Mouse (Mus musculus): ENCODE measurements around the gene Mpzl2. TPM values are rescaled to one million over a fixed set of nuclear protein-coding genes. Genes with fewer than 3 reads are reported as not detected.

Mpzl2 gene
- not detected in 2 replicates for polyA plus RNA-seq (2012; ENCODE audit: insufficient read depth, insufficient read length, low replicate concordance, missing spikeins)

GRCm38 (mm10) chr9:45039499-45039898 lies at the start of gene Mpzl2:
Gene Mpzl2 (plus strand): TSS chr9:45039799.
- Histone ChIP-seq H3K4me1 (ENCODE audit: control insufficient read depth, insufficient read depth, low read length) (peaks cover 8% of the 10 kb centered on the region), H3K4me3 (ENCODE audit: insufficient read depth, low read depth, low read length) (no peak within 1 kb of the TSS), H3K27ac (ENCODE audit: insufficient read depth, low read depth, low read length) (no peak within 1 kb of the TSS)
- TF ChIP-seq CTCF (IDR thresholded peaks at IDR 0.05; ENCODE audit: insufficient read depth, low read depth, low read length), result no peak
- TF ChIP-seq POLR2A (IDR thresholded peaks at IDR 0.05; ENCODE audit: insufficient read depth, low read depth, low read length), result no peak
- 31% methylated on average over 5 of the region's 5 CpGs for WGBS

- TF ChIP-seq CTCF (IDR thresholded peaks at IDR 0.05; ENCODE audit: insufficient read depth, low read depth, low read length), result no peak
- TF ChIP-seq POLR2A (IDR thresholded peaks at IDR 0.05; ENCODE audit: insufficient read depth, low read depth, low read length), result no peak
- no peak overlapping the region for H3K27ac ChIP-seq (ENCODE audit: insufficient read depth, low read depth, low read length)
- WGBS, result 85% methylated on average over 2 of the region's 2 CpGs
- H3K4me3 ChIP-seq (ENCODE audit: insufficient read depth, low read depth, low read length), result no peak overlapping the region
- H3K4me1 ChIP-seq (ENCODE audit: control insufficient read depth, insufficient read depth, low read length), result no peaks in the 10 kb centered on the region
These were observed 47.8 kb upstream of the Mpzl2 start for GRCm38 (mm10) chr9:44991821-44992220.

- Histone ChIP-seq H3K4me3 (ENCODE audit: insufficient read depth, low read depth, low read length) (no peak overlapping the region), H3K27ac (ENCODE audit: insufficient read depth, low read depth, low read length) (no peak overlapping the region), H3K4me1 (ENCODE audit: control insufficient read depth, insufficient read depth, low read length) (no peaks in the 10 kb centered on the region)
- TF ChIP-seq POLR2A (IDR thresholded peaks at IDR 0.05; ENCODE audit: insufficient read depth, low read depth, low read length) (no peak), CTCF (IDR thresholded peaks at IDR 0.05; ENCODE audit: insufficient read depth, low read depth, low read length) (no peak)
These were observed 47.3 kb upstream of the Mpzl2 start for GRCm38 (mm10) chr9:44992271-44992670.

- no peak overlapping the region for H3K4me3 ChIP-seq (ENCODE audit: insufficient read depth, low read depth, low read length)
- WGBS, result 88% methylated on average over 2 of the region's 2 CpGs
- H3K4me1 ChIP-seq (ENCODE audit: control insufficient read depth, insufficient read depth, low read length), result no peaks in the 10 kb centered on the region
- no peak for TF ChIP-seq CTCF (IDR thresholded peaks at IDR 0.05; ENCODE audit: insufficient read depth, low read depth, low read length)
- TF ChIP-seq POLR2A (IDR thresholded peaks at IDR 0.05; ENCODE audit: insufficient read depth, low read depth, low read length), result no peak
- H3K27ac ChIP-seq (ENCODE audit: insufficient read depth, low read depth, low read length), result no peak overlapping the region
These were observed 46.3 kb upstream of the Mpzl2 start for GRCm38 (mm10) chr9:44993268-44993667.

- H3K27ac ChIP-seq (ENCODE audit: insufficient read depth, low read depth, low read length), result no peak overlapping the region
- no peaks in the 10 kb centered on the region for H3K4me1 ChIP-seq (ENCODE audit: control insufficient read depth, insufficient read depth, low read length)
- no peak for TF ChIP-seq CTCF (IDR thresholded peaks at IDR 0.05; ENCODE audit: insufficient read depth, low read depth, low read length)
- no peak for TF ChIP-seq POLR2A (IDR thresholded peaks at IDR 0.05; ENCODE audit: insufficient read depth, low read depth, low read length)
- H3K4me3 ChIP-seq (ENCODE audit: insufficient read depth, low read depth, low read length), result no peak overlapping the region
- WGBS, result 83% methylated on average over 4 of the region's 4 CpGs
These were observed 44.6 kb upstream of the Mpzl2 start for GRCm38 (mm10) chr9:44994962-44995361.

GRCm38 (mm10) chr9:44996590-44996989 lies 43.0 kb upstream of the Mpzl2 start:
- 98% methylated on average over 7 of the region's 7 CpGs for WGBS
- Histone ChIP-seq H3K27ac (ENCODE audit: insufficient read depth, low read depth, low read length) (no peak overlapping the region), H3K4me3 (ENCODE audit: insufficient read depth, low read depth, low read length) (no peak overlapping the region), H3K4me1 (ENCODE audit: control insufficient read depth, insufficient read depth, low read length) (no peaks in the 10 kb centered on the region)
- no peak for TF ChIP-seq CTCF (IDR thresholded peaks at IDR 0.05; ENCODE audit: insufficient read depth, low read depth, low read length)
- no peak for TF ChIP-seq POLR2A (IDR thresholded peaks at IDR 0.05; ENCODE audit: insufficient read depth, low read depth, low read length)

GRCm38 (mm10) chr9:44998138-44998537 lies 41.5 kb upstream of the Mpzl2 start:
- H3K4me3 ChIP-seq (ENCODE audit: insufficient read depth, low read depth, low read length), result no peak overlapping the region
- no peak for TF ChIP-seq POLR2A (IDR thresholded peaks at IDR 0.05; ENCODE audit: insufficient read depth, low read depth, low read length)
- no peaks in the 10 kb centered on the region for H3K4me1 ChIP-seq (ENCODE audit: control insufficient read depth, insufficient read depth, low read length)
- WGBS, result 78% methylated on average over 11 of the region's 11 CpGs
- H3K27ac ChIP-seq (ENCODE audit: insufficient read depth, low read depth, low read length), result no peak overlapping the region

GRCm38 (mm10) chr9:44999171-44999570 lies 40.4 kb upstream of the Mpzl2 start:
- 55% methylated on average over 6 of the region's 6 CpGs for WGBS
- Histone ChIP-seq H3K27ac (ENCODE audit: insufficient read depth, low read depth, low read length) (no peak overlapping the region), H3K4me1 (ENCODE audit: control insufficient read depth, insufficient read depth, low read length) (no peaks in the 10 kb centered on the region), H3K4me3 (ENCODE audit: insufficient read depth, low read depth, low read length) (no peak overlapping the region)
- TF ChIP-seq CTCF (IDR thresholded peaks at IDR 0.05; ENCODE audit: insufficient read depth, low read depth, low read length) (no peak), POLR2A (IDR thresholded peaks at IDR 0.05; ENCODE audit: insufficient read depth, low read depth, low read length) (no peak)

- Histone ChIP-seq H3K4me3 (ENCODE audit: insufficient read depth, low read depth, low read length) (no peak overlapping the region), H3K27ac (ENCODE audit: insufficient read depth, low read depth, low read length) (no peak overlapping the region), H3K4me1 (ENCODE audit: control insufficient read depth, insufficient read depth, low read length) (no peaks in the 10 kb centered on the region)
- no peak for TF ChIP-seq CTCF (IDR thresholded peaks at IDR 0.05; ENCODE audit: insufficient read depth, low read depth, low read length)
- no peak for TF ChIP-seq POLR2A (IDR thresholded peaks at IDR 0.05; ENCODE audit: insufficient read depth, low read depth, low read length)
- 80% methylated on average over 5 of the region's 5 CpGs for WGBS
These were observed 39.8 kb upstream of the Mpzl2 start for GRCm38 (mm10) chr9:44999776-45000175.

- Histone ChIP-seq H3K27ac (ENCODE audit: insufficient read depth, low read depth, low read length) (no peak overlapping the region), H3K4me3 (ENCODE audit: insufficient read depth, low read depth, low read length) (no peak overlapping the region), H3K4me1 (ENCODE audit: control insufficient read depth, insufficient read depth, low read length) (no peaks in the 10 kb centered on the region)
- TF ChIP-seq CTCF (IDR thresholded peaks at IDR 0.05; ENCODE audit: insufficient read depth, low read depth, low read length), result no peak
- no peak for TF ChIP-seq POLR2A (IDR thresholded peaks at IDR 0.05; ENCODE audit: insufficient read depth, low read depth, low read length)
- 78% methylated on average over 3 of the region's 3 CpGs for WGBS
These were observed 39.4 kb upstream of the Mpzl2 start for GRCm38 (mm10) chr9:45000249-45000648.

All from olfactory bulb, adult 2 months (tissue).